Mouse (Mus musculus) macrophage (primary cell): Measurements from ENCODE around the gene Nhsl2. TPM values are rescaled to one million over a fixed set of nuclear protein-coding genes. Genes with fewer than 3 reads are reported as not detected.

Experiments used
- H3K27ac ChIP-seq: fragments of 350-480 bp; formaldehyde crosslinking; 2 replicates; pipeline ENCODE4 v1.9.0; 2021
- H3K36me3 ChIP-seq: fragments of 350-480 bp; formaldehyde crosslinking; 2 replicates; pipeline ENCODE4 v1.9.0; 2021; ENCODE audit errors: inconsistent target
- H3K4me3 ChIP-seq: fragments of 350-480 bp; formaldehyde crosslinking; 2 replicates; pipeline ENCODE4 v1.9.0; 2021; ENCODE audit errors: inconsistent target
- H3K79me2 ChIP-seq: fragments of 350-480 bp; formaldehyde crosslinking; 2 replicates; pipeline ENCODE4 v1.9.0; 2021; ENCODE audit errors: inconsistent target
- WGBS: methylation state at CpG from one replicate; pipeline ENCODE4 v1.1.7; 2026; ENCODE audit warnings: inconsistent platforms; ENCODE audit not compliant: missing documents; 5-methylcytosine and 5-hydroxymethylcytosine counted together
- polyA plus RNA-seq: library from polyadenylated mRNA; stranded (reverse); fragments of 250-400 nt; gene quantifications from 3 replicates; pipeline ENCODE4 v1.2.4, GENCODE M21; 2018; ENCODE audit warnings: inconsistent platforms

The Nhsl2 gene
- polyA plus RNA-seq, 1 experiment from 2014 or later, result 1.6 TPM

GRCm38 (mm10) chrX:102032431-102032830 is 183.2 kb downstream of the Nhsl2 start:
- Histone ChIP-seq H3K36me3 (no peaks in the 10 kb centered on the region), H3K27ac (0 out of 2 replicates have a peak overlapping the region, but pooled peaks have one; percentile 10), H3K79me2 (no peaks in the 10 kb centered on the region), H3K4me3 (no peak overlapping the region)
- 95% methylated on average over 8 of the region's 8 CpGs for WGBS

- Histone ChIP-seq H3K36me3 (no peaks in the 10 kb centered on the region), H3K4me3 (no peak overlapping the region), H3K79me2 (no peaks in the 10 kb centered on the region), H3K27ac (no peak overlapping the region)
- 45% methylated on average over 2 of the region's 2 CpGs for WGBS
Measured at GRCm38 (mm10) chrX:102033566-102033965, 184.4 kb downstream of the Nhsl2 start.

GRCm38 (mm10) chrX:102035671-102036070 is 186.5 kb downstream of the Nhsl2 start:
- 50% methylated on average over 3 of the region's 3 CpGs for WGBS
- no peak overlapping the region for H3K27ac ChIP-seq
- no peaks in the 10 kb centered on the region for H3K36me3 ChIP-seq
- H3K79me2 ChIP-seq, result no peaks in the 10 kb centered on the region
- no peak overlapping the region for H3K4me3 ChIP-seq

GRCm38 (mm10) chrX:102036866-102037361 is 187.7 kb downstream of the Nhsl2 start:
- H3K27ac ChIP-seq, result peak overlapping the region; percentile 68
- no peaks in the 10 kb centered on the region for H3K36me3 ChIP-seq
- H3K79me2 ChIP-seq, result no peaks in the 10 kb centered on the region
- WGBS, result 46% methylated on average over 3 of the region's 3 CpGs
- H3K4me3 ChIP-seq, result no peak overlapping the region

GRCm38 (mm10) chrX:102037506-102037905 is 188.3 kb downstream of the Nhsl2 start:
- WGBS, result 86% methylated on average over 2 of the region's 2 CpGs
- Histone ChIP-seq H3K4me3 (no peak overlapping the region), H3K79me2 (no peaks in the 10 kb centered on the region), H3K27ac (peak overlapping the region; percentile 68), H3K36me3 (no peaks in the 10 kb centered on the region)

GRCm38 (mm10) chrX:102041562-102041961 is 192.4 kb downstream of the Nhsl2 start:
- no peak overlapping the region for H3K4me3 ChIP-seq
- WGBS, result 89% methylated on average over 7 of the region's 7 CpGs
- H3K36me3 ChIP-seq, result no peaks in the 10 kb centered on the region
- H3K27ac ChIP-seq, result peak overlapping the region; percentile 62
- H3K79me2 ChIP-seq, result no peaks in the 10 kb centered on the region

- Histone ChIP-seq H3K27ac (peak overlapping the region; percentile 62), H3K36me3 (no peaks in the 10 kb centered on the region), H3K4me3 (no peak overlapping the region), H3K79me2 (no peaks in the 10 kb centered on the region)
- 25% methylated on average over 4 of the region's 4 CpGs for WGBS
Measured at GRCm38 (mm10) chrX:102042386-102042785, 193.2 kb downstream of the Nhsl2 start.

- Histone ChIP-seq H3K4me3 (no peak overlapping the region), H3K79me2 (no peaks in the 10 kb centered on the region), H3K36me3 (no peaks in the 10 kb centered on the region), H3K27ac (no peak overlapping the region)
- WGBS, result 34% methylated on average over 6 of the region's 6 CpGs
Measured at GRCm38 (mm10) chrX:102050552-102050951, 201.4 kb downstream of the Nhsl2 start.

- Histone ChIP-seq H3K27ac (no peak overlapping the region), H3K79me2 (no peaks in the 10 kb centered on the region), H3K4me3 (no peak overlapping the region), H3K36me3 (no peaks in the 10 kb centered on the region)
- 53% methylated on average over 4 of the region's 4 CpGs for WGBS
Measured at GRCm38 (mm10) chrX:102051225-102051624, 202.0 kb downstream of the Nhsl2 start.

- WGBS, result 76% methylated on average over 2 of the region's 2 CpGs
- no peaks in the 10 kb centered on the region for H3K36me3 ChIP-seq
- H3K4me3 ChIP-seq, result no peak overlapping the region
- no peak overlapping the region for H3K27ac ChIP-seq
- no peaks in the 10 kb centered on the region for H3K79me2 ChIP-seq
Measured at GRCm38 (mm10) chrX:102053371-102053770, 204.2 kb downstream of the Nhsl2 start.

GRCm38 (mm10) chrX:102054009-102054408 is 204.8 kb downstream of the Nhsl2 start:
- Histone ChIP-seq H3K36me3 (no peaks in the 10 kb centered on the region), H3K79me2 (no peaks in the 10 kb centered on the region), H3K27ac (no peak overlapping the region), H3K4me3 (no peak overlapping the region)
- WGBS, result 60% methylated on average over 4 of the region's 4 CpGs

- Histone ChIP-seq H3K79me2 (no peaks in the 10 kb centered on the region), H3K27ac (no peak overlapping the region), H3K4me3 (no peak overlapping the region), H3K36me3 (no peaks in the 10 kb centered on the region)
- WGBS, result 64% methylated on average over 8 of the region's 9 CpGs
Measured at GRCm38 (mm10) chrX:102059437-102059836, 210.3 kb downstream of the Nhsl2 start.

GRCm38 (mm10) chrX:102060243-102060642 is 211.1 kb downstream of the Nhsl2 start:
- Histone ChIP-seq H3K27ac (no peak overlapping the region), H3K36me3 (no peaks in the 10 kb centered on the region), H3K79me2 (no peaks in the 10 kb centered on the region), H3K4me3 (no peak overlapping the region)
- 64% methylated on average over 5 of the region's 5 CpGs for WGBS

- Histone ChIP-seq H3K79me2 (no peaks in the 10 kb centered on the region), H3K36me3 (no peaks in the 10 kb centered on the region), H3K4me3 (no peak overlapping the region), H3K27ac (peak overlapping the region; percentile 7; the same call in 1 of the 2 replicates)
- whole genome bisulfite sequencing, result 24% methylated on average over 2 of the region's 2 CpGs
Measured at GRCm38 (mm10) chrX:102060891-102061290, 211.7 kb downstream of the Nhsl2 start.

GRCm38 (mm10) chrX:102064062-102064461 is 214.9 kb downstream of the Nhsl2 start:
- H3K4me3 ChIP-seq, result no peak overlapping the region
- no peaks in the 10 kb centered on the region for H3K36me3 ChIP-seq
- no peaks in the 10 kb centered on the region for H3K79me2 ChIP-seq
- WGBS, result 86% methylated on average over 2 of the region's 3 CpGs
- no peak overlapping the region for H3K27ac ChIP-seq

- no peaks in the 10 kb centered on the region for H3K79me2 ChIP-seq
- no peak overlapping the region for H3K4me3 ChIP-seq
- no peaks in the 10 kb centered on the region for H3K36me3 ChIP-seq
- 50% methylated on average over 4 of the region's 4 CpGs for WGBS
- H3K27ac ChIP-seq, result peak overlapping the region; percentile 29
Measured at GRCm38 (mm10) chrX:102065213-102065775, 216.1 kb downstream of the Nhsl2 start.
